Mouse (Mus musculus) stomach, postnatal 0 days (tissue): Measurements from ENCODE around the gene Sh2d4b. TPM values are rescaled to one million over a fixed set of nuclear protein-coding genes. Genes with fewer than 3 reads are reported as not detected.

Source experiments
- ATAC-seq: fragments of 200-750 bp; cut with Nextera tagmentation; 2 replicates; pipeline ENCODE4 v1.8.0; 2017; ENCODE audit not compliant: low FRiP score, low TSS enrichment
- DNase-seq: peaks from one replicate; pipeline ENCODE4 v3.0.0-alpha.2; 2016; ENCODE audit warnings: low spot score
- H3K27ac ChIP-seq: fragments of 300-500 bp; sonication (generic); replicated peaks from 2 replicates; pipeline ENCODE4 v1.5.1; 2014; ENCODE audit warnings: mild to moderate bottlenecking, control low read depth
- H3K27me3 ChIP-seq: fragments of 300-500 bp; sonication (generic); 2 replicates; pipeline ENCODE4 v1.6.1; 2014; ENCODE audit warnings: low read length; ENCODE audit not compliant: control insufficient read depth, insufficient read depth
- H3K36me3 ChIP-seq: fragments of 300-500 bp; sonication (generic); 2 replicates; pipeline ENCODE4 v1.6.1; 2014; ENCODE audit warnings: low read length, mixed read lengths; ENCODE audit not compliant: control insufficient read depth, insufficient read depth
- H3K4me1 ChIP-seq: fragments of 300-500 bp; sonication (generic); replicated peaks from 2 replicates; pipeline ENCODE4 v1.6.1; 2014; ENCODE audit warnings: antibody characterized with exemption; ENCODE audit not compliant: control insufficient read depth, insufficient read depth
- H3K4me2 ChIP-seq: fragments of 300-500 bp; sonication (generic); replicated peaks from 2 replicates; pipeline ENCODE4 v1.6.1; 2014; ENCODE audit warnings: low read depth, mild to moderate bottlenecking, control low read depth, moderate library complexity
- H3K4me3 ChIP-seq: fragments of 300-500 bp; sonication (generic); 2 replicates; pipeline ENCODE4 v1.5.1; 2014; ENCODE audit warnings: low read depth, low read length, control low read depth
- H3K9ac ChIP-seq: fragments of 300-500 bp; sonication (generic); 2 replicates; pipeline ENCODE4 v1.6.1; 2014; ENCODE audit warnings: mild to moderate bottlenecking, low read length, control low read depth, mixed read lengths
- H3K9me3 ChIP-seq: fragments of 300-500 bp; sonication (generic); 2 replicates; pipeline ENCODE4 v1.6.1; 2016; ENCODE audit warnings: low read length; ENCODE audit not compliant: control insufficient read depth
- CTCF ChIP-seq: IDR thresholded peaks from 2 replicates; pipeline ENCODE4 v1.5.1; 2016; ENCODE audit warnings: antibody characterized with exemption, low read depth, mild to moderate bottlenecking, moderate library complexity
- EP300 ChIP-seq: optimal IDR thresholded peaks from 2 replicates; pipeline ENCODE3; 2016; ENCODE audit warnings: antibody characterized with exemption
- WGBS: fragments of 180-500 bp; shearing (Covaris S2); extraction: QIAGEN DNeasy Blood & Tissue Kit; methylation state at CpG from one replicate; pipeline ENCODE4 v1.1.7; 2014; 5-methylcytosine and 5-hydroxymethylcytosine counted together
- polyA plus RNA-seq: library from polyadenylated mRNA; unstranded; fragments of >200 nt; fragmentation: Nextera tagmentation; extraction: Ambion mirVana; gene quantifications from 2 replicates; pipeline ENCODE4 v1.2.1, GENCODE M21; 2015

The Sh2d4b gene
- polyA plus RNA-seq, 1 experiment from 2014 or later, result 0.07 TPM

GRCm38 (mm10) chr14:40905813-40906212 lies 12.7 kb upstream of the Sh2d4b start:
- Histone ChIP-seq H3K36me3 (peaks cover 34% of the 10 kb centered on the region), H3K9ac (no peak overlapping the region), H3K4me3 (no peak overlapping the region), H3K9me3 (no peaks in the 10 kb centered on the region), H3K27ac (no peak overlapping the region), H3K4me2 (no peak overlapping the region), H3K4me1 (no peaks in the 10 kb centered on the region), H3K27me3 (no peaks in the 10 kb centered on the region)
- 85% methylated on average over 8 of the region's 8 CpGs for WGBS
- ATAC-seq, result no peak
- TF ChIP-seq EP300, result no peak
- no peak for TF ChIP-seq CTCF
- no peak for DNase-seq

- H3K4me2 ChIP-seq, result no peak overlapping the region
- ATAC-seq (peak; percentile 85), DNase-seq (peak; percentile 9)
- H3K4me1 ChIP-seq, result no peaks in the 10 kb centered on the region
- H3K4me3 ChIP-seq, result no peak overlapping the region
- H3K27ac ChIP-seq, result 0 out of 2 replicates have a peak overlapping the region, but pooled peaks have one; percentile 4
- no peaks in the 10 kb centered on the region for H3K27me3 ChIP-seq
- H3K9ac ChIP-seq, result no peak overlapping the region
- WGBS, result 55% methylated on average over 12 of the region's 12 CpGs
- TF ChIP-seq EP300 (no peak), CTCF (no peak)
- no peaks in the 10 kb centered on the region for H3K9me3 ChIP-seq
- peaks cover 8% of the 10 kb centered on the region; the same call in 1 of the 2 replicates for H3K36me3 ChIP-seq
Observed at GRCm38 (mm10) chr14:40902307-40903055, 9.4 kb upstream of the Sh2d4b start.

- TF ChIP-seq CTCF, result no peak
- TF ChIP-seq EP300, result no peak
- no peak overlapping the region for H3K27ac ChIP-seq
- 42% methylated on average over 2 of the region's 2 CpGs for WGBS
Observed at GRCm38 (mm10) chr14:40900267-40900666, 7.2 kb upstream of the Sh2d4b start.

GRCm38 (mm10) chr14:40897916-40898315 lies 4.8 kb upstream of the Sh2d4b start:
- no peak overlapping the region for H3K9ac ChIP-seq
- DNase-seq, result no peak
- no peaks in the 10 kb centered on the region for H3K36me3 ChIP-seq
- H3K4me3 ChIP-seq, result no peak overlapping the region
- 68% methylated on average over 3 of the region's 3 CpGs for WGBS
- H3K4me2 ChIP-seq, result no peak overlapping the region
- no peaks in the 10 kb centered on the region for H3K27me3 ChIP-seq
- no peak for TF ChIP-seq EP300
- no peak for TF ChIP-seq CTCF
- peak; percentile 52 for ATAC-seq
- no peaks in the 10 kb centered on the region for H3K9me3 ChIP-seq
- no peaks in the 10 kb centered on the region for H3K4me1 ChIP-seq
- H3K27ac ChIP-seq, result no peak overlapping the region

More at GRCm38 (mm10) chr14:40900267-40900666, 7.2 kb upstream of the Sh2d4b start:
- no peak overlapping the region for H3K9ac ChIP-seq
- no peaks in the 10 kb centered on the region for H3K27me3 ChIP-seq
- no peak overlapping the region for H3K4me2 ChIP-seq
- ATAC-seq (no peak), DNase-seq (no peak)
- H3K9me3 ChIP-seq, result no peaks in the 10 kb centered on the region
- no peaks in the 10 kb centered on the region for H3K36me3 ChIP-seq
- no peaks in the 10 kb centered on the region for H3K4me1 ChIP-seq
- no peak overlapping the region for H3K4me3 ChIP-seq

GRCm38 (mm10) chr14:40895681-40896080 lies 2.6 kb upstream of the Sh2d4b start:
- ATAC-seq (no peak), DNase-seq (no peak)
- H3K4me1 ChIP-seq, result no peaks in the 10 kb centered on the region
- H3K27me3 ChIP-seq, result no peaks in the 10 kb centered on the region
- no peak overlapping the region for H3K4me2 ChIP-seq
- H3K9me3 ChIP-seq, result no peaks in the 10 kb centered on the region
- WGBS, result 63% methylated on average over 8 of the region's 8 CpGs
- TF ChIP-seq CTCF (no peak), EP300 (no peak)
- H3K4me3 ChIP-seq, result no peak overlapping the region
- no peak overlapping the region for H3K9ac ChIP-seq
- H3K27ac ChIP-seq, result no peak overlapping the region
- no peaks in the 10 kb centered on the region for H3K36me3 ChIP-seq

DNA sequence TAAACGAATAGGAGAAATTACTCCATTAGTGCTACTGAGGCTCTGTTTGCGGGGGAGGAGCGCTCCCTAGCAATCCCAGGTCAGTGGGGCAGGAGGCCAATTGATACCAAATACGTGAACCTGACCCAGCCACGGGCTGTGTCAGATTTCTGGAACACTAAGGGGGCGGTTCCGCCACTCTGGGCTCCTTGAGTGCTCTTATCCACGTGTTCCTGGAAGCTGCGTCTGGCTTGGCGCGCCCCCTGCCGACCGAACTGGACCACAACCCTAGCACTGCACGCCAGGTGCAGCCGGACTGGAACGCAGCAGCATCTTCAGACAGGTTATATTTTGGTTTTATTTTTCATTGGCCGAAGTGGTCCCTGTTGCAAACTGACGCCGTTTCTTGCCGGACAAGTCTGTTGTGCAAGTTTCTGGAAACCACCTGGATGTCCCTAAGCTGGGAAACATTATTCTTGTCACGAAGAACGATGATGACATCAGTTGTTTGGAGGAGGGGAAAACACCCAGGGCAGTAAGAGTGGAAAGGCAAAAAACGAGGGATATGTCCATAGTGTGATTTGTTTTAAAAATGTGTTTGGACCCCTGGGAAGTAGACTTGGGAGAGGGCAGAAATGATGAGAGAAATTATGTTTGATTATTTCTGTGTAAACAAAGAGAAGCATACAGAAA lies 1.6 kb upstream of the Sh2d4b start:
- TF ChIP-seq CTCF, result peak; percentile 92
- no peak for TF ChIP-seq EP300
- DNase-seq, result peak; percentile 87
- peak overlapping the region; percentile 42 for H3K4me2 ChIP-seq
- 5% methylated on average over 23 of the region's 23 CpGs for WGBS
- H3K4me3 ChIP-seq, result no peak overlapping the region
- peak; percentile 78; the same call in 1 of the 2 replicates for ATAC-seq
- H3K9ac ChIP-seq, result no peak overlapping the region
- no peaks in the 10 kb centered on the region for H3K4me1 ChIP-seq
- H3K27ac ChIP-seq, result no peak overlapping the region
- no peaks in the 10 kb centered on the region for H3K9me3 ChIP-seq
- H3K36me3 ChIP-seq, result no peaks in the 10 kb centered on the region
- H3K27me3 ChIP-seq, result no peaks in the 10 kb centered on the region
